8 mouse cellular contexts compared by ENCODE assay signal in the genomic region with DNA sequence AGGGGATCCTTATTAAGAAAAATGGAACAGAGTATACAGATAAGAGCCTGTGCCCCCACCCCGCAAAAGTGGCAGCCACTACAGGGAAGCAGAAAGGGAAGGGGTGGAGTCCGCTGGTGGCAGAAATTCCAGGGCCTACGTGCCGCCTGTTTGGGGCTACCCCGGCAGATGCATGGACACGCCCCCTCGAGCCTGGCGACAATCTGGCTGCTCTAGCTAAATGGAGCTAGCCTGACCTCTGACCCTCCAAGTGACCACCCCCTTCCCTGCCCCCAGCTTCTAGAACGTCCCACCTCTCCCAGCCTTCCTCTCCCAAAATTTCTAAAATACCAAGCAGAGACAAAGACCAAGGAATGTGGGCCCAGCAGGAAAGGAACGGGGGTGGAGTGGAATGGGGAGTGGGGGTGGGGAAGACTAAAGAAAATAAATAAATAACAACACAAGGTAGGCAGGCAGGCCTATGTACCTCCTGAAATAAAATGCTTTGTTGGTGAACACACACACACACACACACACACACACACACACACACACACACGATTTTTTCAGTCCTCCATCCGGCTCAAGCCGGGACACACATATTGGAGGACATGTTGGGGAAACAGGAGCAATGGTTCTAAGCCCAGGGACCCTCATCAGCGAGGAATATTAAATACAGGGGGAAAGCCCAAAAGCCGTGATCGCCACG. TPM values are rescaled to one million over a fixed set of nuclear protein-coding genes. Genes with fewer than 3 reads are reported as not detected.
DNase-seq lines count a peak whose midpoint lies in the region; ATAC-seq lines count a peak whose summit lies in the region.

No protein-coding gene starts in this region.

- H3K27ac ChIP-seq in heart, embryonic 10.5 days: peak overlapping the region; percentile 85
- peak overlapping the region; percentile 77 for H3K27ac ChIP-seq in kidney, embryonic 16.5 days (ENCODE audit: low read length)

- H3K36me3 ChIP-seq in heart, embryonic 10.5 days: peaks cover 6% of the 10 kb centered on the region; the same call in 1 of the 2 replicates
- H3K36me3 ChIP-seq in kidney, embryonic 16.5 days (ENCODE audit: insufficient read depth, low read length): no peaks in the 10 kb centered on the region

- H3K4me1 ChIP-seq in heart, embryonic 10.5 days: peaks cover 60% of the 10 kb centered on the region
- peaks cover 63% of the 10 kb centered on the region for H3K4me1 ChIP-seq in kidney, embryonic 16.5 days (ENCODE audit: insufficient read depth, low read length)

- H3K27me3 ChIP-seq in heart, embryonic 10.5 days (ENCODE audit: insufficient read depth, poor library complexity, severe bottlenecking): no peaks in the 10 kb centered on the region
- H3K27me3 ChIP-seq in kidney, embryonic 16.5 days (ENCODE audit: insufficient read depth, low read length): no peaks in the 10 kb centered on the region

- peak; percentile 57 for ATAC-seq in kidney, embryonic 16.5 days (ENCODE audit: low FRiP score, low TSS enrichment)
- ATAC-seq in megakaryocyte progenitor cell, adult 5-6 weeks (replicated peaks; ENCODE audit: poor library complexity): peak; percentile 67
- no peak for ATAC-seq in cerebellum, adult (ENCODE audit: insufficient number of reproducible peaks, low FRiP score, low TSS enrichment)

- DNase-seq in 3T3-L1 (ENCODE audit: low read depth, low spot score): peak; percentile 91
- DNase-seq in WW6 (ENCODE audit: low read depth, low spot score): peak; percentile 80
- DNase-seq in heart, embryonic 10.5 days (ENCODE audit: low spot score): peak; percentile 90
- DNase-seq in left cerebral cortex, adult 9 months (ENCODE audit: low spot score in 2 of 2): no peak
- DNase-seq in B cell, adult 2 months: no peak

- H3K9ac ChIP-seq in kidney, embryonic 16.5 days (replicated peaks; ENCODE audit: low read length): 0 out of 2 replicates have a peak overlapping the region, but pooled peaks have one; percentile 9

- WGBS in heart, embryonic 10.5 days: 11% methylated on average over 17 of the region's 17 CpGs
- WGBS in kidney, embryonic 16.5 days: 20% methylated on average over 17 of the region's 17 CpGs

- H3K9me3 ChIP-seq in heart, embryonic 10.5 days: no peaks in the 10 kb centered on the region
- H3K9me3 ChIP-seq in kidney, embryonic 16.5 days (ENCODE audit: low read length): no peaks in the 10 kb centered on the region

- peak overlapping the region; percentile 44 for H3K4me3 ChIP-seq in heart, embryonic 10.5 days
- H3K4me3 ChIP-seq in kidney, embryonic 16.5 days (ENCODE audit: low read length): no peak overlapping the region

- peak overlapping the region; percentile 30 for H3K4me2 ChIP-seq in kidney, embryonic 16.5 days (replicated peaks; ENCODE audit: low read depth, low read length)

RNA-seq across cellular contexts. Expression of gene C130032M10Rik, which starts 12.6 kb away (rescaled TPM):
- 0.38 and 0.97 TPM in 2 replicates for polyA plus RNA-seq in heart, embryonic 10.5 days (2016; fragmentation: Nextera tagmentation; extraction: Ambion mirVana)
- 0.22 and 0.36 TPM in 2 replicates for polyA plus RNA-seq in kidney, embryonic 16.5 days (2015; fragmentation: Nextera tagmentation; extraction: Ambion mirVana)
- not detected in 2 replicates for total RNA-seq in megakaryocyte progenitor cell, adult 5-6 weeks (2015)
- not detected in 2 replicates for total RNA-seq in megakaryocyte progenitor cell, adult 5-6 weeks (2017)

RNA-seq across cellular contexts. Expression of gene Ccr4, which starts 23.4 kb away (rescaled TPM):
- polyA plus RNA-seq in heart, embryonic 10.5 days (2016; fragmentation: Nextera tagmentation; extraction: Ambion mirVana): not detected in 2 replicates
- 0.49 and 1.4 TPM in 2 replicates for polyA plus RNA-seq in kidney, embryonic 16.5 days (2015; fragmentation: Nextera tagmentation; extraction: Ambion mirVana)
- not detected in 2 replicates for total RNA-seq in megakaryocyte progenitor cell, adult 5-6 weeks (2015)
- total RNA-seq in megakaryocyte progenitor cell, adult 5-6 weeks (2017): not detected in 2 replicates

RNA-seq across cellular contexts. Expression of gene Trim71, which starts 36.0 kb away (rescaled TPM):
- 2.4 and 3.1 TPM in 2 replicates for polyA plus RNA-seq in heart, embryonic 10.5 days (2016; fragmentation: Nextera tagmentation; extraction: Ambion mirVana)
- 0.69 and 0.89 TPM in 2 replicates for polyA plus RNA-seq in kidney, embryonic 16.5 days (2015; fragmentation: Nextera tagmentation; extraction: Ambion mirVana)
- total RNA-seq in megakaryocyte progenitor cell, adult 5-6 weeks (2015): 0.02 TPM in 1 of 2 replicates, not detected in the other
- not detected in 2 replicates for total RNA-seq in megakaryocyte progenitor cell, adult 5-6 weeks (2017)

Comparison
In these comparisons a context has a peak if more than half of its experiments do, and no peak if none do; other contexts are left out.
1. DNase-seq: peak in 3T3-L1 (single experiment), WW6 (single experiment) and heart, embryonic 10.5 days (single experiment); none in left cerebral cortex, adult 9 months (0 of 2) and B cell, adult 2 months (0 of 2).